Mouse (Mus musculus): Measurements from ENCODE around the gene Osgin1. TPM values are rescaled to one million over a fixed set of nuclear protein-coding genes. Genes with fewer than 3 reads are reported as not detected.

The Osgin1 gene
- 138 and 168 TPM in 2 replicates for polyA plus RNA-seq (2015; fragmentation: Nextera tagmentation; extraction: Ambion mirVana)

GRCm38 (mm10) chr8:119433582-119434174 is at the start of gene Osgin1:
Gene Osgin1 (plus strand): TSS chr8:119434124.
- ATAC-seq = no peak
- H3K4me1 ChIP-seq (ENCODE audit: insufficient read depth) = peaks cover 47% of the 10 kb centered on the region
- no peak for DNase-seq
- peak within 1 kb of the TSS; percentile 87 for H3K27ac ChIP-seq (ENCODE audit: low read depth)
- peak within 1 kb of the TSS; percentile 30 for H3K9ac ChIP-seq (replicated peaks)
- H3K4me2 ChIP-seq (ENCODE audit: low read depth, low read length) = no peak within 1 kb of the TSS
- no peaks in the 10 kb centered on the region for H3K9me3 ChIP-seq (ENCODE audit: low read length)
- no peak within 1 kb of the TSS for H3K4me3 ChIP-seq (ENCODE audit: low read depth, low read length)
- H3K27me3 ChIP-seq (ENCODE audit: insufficient read depth, low read length) = no peaks in the 10 kb centered on the region
- H3K36me3 ChIP-seq (replicated peaks; ENCODE audit: insufficient read depth, low read length) = no peaks in the 10 kb centered on the region
- WGBS (ENCODE audit: insufficient replicate concordance) = 72% methylated on average over 13 of the region's 13 CpGs
- TF ChIP-seq CTCF (IDR thresholded peaks at IDR 0.05; ENCODE audit: low read depth) (no peak), EP300 (IDR thresholded peaks at IDR 0.05; ENCODE audit: low read depth) (no peak)

- ATAC-seq (no peak), DNase-seq (peak; percentile 74)
- H3K4me3 ChIP-seq (ENCODE audit: low read depth, low read length) = no peak overlapping the region
- no peak overlapping the region for H3K27ac ChIP-seq (ENCODE audit: low read depth)
- no peaks in the 10 kb centered on the region for H3K36me3 ChIP-seq (replicated peaks; ENCODE audit: insufficient read depth, low read length)
- H3K9ac ChIP-seq (replicated peaks) = no peak overlapping the region
- no peaks in the 10 kb centered on the region for H3K4me1 ChIP-seq (ENCODE audit: insufficient read depth)
- H3K4me2 ChIP-seq (ENCODE audit: low read depth, low read length) = no peak overlapping the region
- TF ChIP-seq CTCF (IDR thresholded peaks at IDR 0.05; ENCODE audit: low read depth) (peak; percentile 70), EP300 (IDR thresholded peaks at IDR 0.05; ENCODE audit: low read depth) (no peak)
- no peaks in the 10 kb centered on the region for H3K9me3 ChIP-seq (ENCODE audit: low read length)
- 21% methylated on average over 10 of the region's 10 CpGs for WGBS (ENCODE audit: insufficient replicate concordance)
- H3K27me3 ChIP-seq (ENCODE audit: insufficient read depth, low read length) = peaks cover 2% of the 10 kb centered on the region; the same call in 1 of the 2 replicates
These were observed 49.4 kb upstream of the Osgin1 start for GRCm38 (mm10) chr8:119384478-119384877.

DNA sequence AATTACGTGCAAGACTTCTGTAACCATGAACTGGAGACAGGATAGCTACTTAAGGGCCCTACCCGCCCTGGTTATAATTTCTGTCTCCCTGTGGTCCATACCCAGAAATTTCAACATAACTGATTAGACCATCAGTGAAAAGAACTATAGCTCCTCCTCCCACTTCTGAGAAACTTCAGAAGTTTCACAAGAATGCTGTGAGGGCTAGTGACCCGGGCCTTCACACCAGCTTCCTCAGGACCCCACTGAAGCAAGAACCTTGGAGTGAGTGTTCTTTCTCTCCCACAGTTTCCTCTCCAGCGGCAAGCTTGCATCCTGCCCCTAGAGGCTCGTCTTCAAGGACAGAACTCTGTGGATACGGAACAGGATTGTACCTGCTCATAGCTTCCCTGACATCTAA is 48.1 kb upstream of the Osgin1 start:
- Histone ChIP-seq H3K27me3 (ENCODE audit: insufficient read depth, low read length) (peaks cover 2% of the 10 kb centered on the region; the same call in 1 of the 2 replicates), H3K4me2 (ENCODE audit: low read depth, low read length) (no peak overlapping the region), H3K4me1 (ENCODE audit: insufficient read depth) (no peaks in the 10 kb centered on the region), H3K9ac (replicated peaks) (no peak overlapping the region), H3K36me3 (replicated peaks; ENCODE audit: insufficient read depth, low read length) (no peaks in the 10 kb centered on the region), H3K9me3 (ENCODE audit: low read length) (no peaks in the 10 kb centered on the region), H3K4me3 (ENCODE audit: low read depth, low read length) (no peak overlapping the region), H3K27ac (ENCODE audit: low read depth) (no peak overlapping the region)
- WGBS (ENCODE audit: insufficient replicate concordance) = 52% methylated on average over 6 of the region's 6 CpGs
- TF ChIP-seq EP300 (IDR thresholded peaks at IDR 0.05; ENCODE audit: low read depth) (no peak), CTCF (IDR thresholded peaks at IDR 0.05; ENCODE audit: low read depth) (no peak)
- DNase-seq (no peak), ATAC-seq (no peak)

DNA sequence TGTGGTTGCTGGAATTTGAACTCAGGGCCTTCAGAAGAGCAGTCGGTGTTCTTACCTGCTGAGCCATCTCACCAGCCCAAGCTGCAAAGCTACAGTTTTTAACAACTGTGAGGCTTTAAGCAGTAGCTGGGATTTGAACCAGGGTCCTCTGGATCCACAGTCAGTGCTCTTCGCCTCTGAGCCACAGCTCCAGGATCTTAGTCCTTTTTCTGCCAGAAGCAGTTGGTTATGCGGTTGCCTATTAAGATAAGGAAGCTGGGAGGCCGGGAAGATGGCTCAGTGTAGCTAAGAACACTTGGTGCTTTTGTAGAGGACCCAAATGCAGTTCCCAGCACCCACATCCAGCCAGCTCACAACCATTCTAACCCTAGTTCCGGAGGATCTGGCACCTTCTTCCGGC is 46.9 kb upstream of the Osgin1 start:
- Histone ChIP-seq H3K4me3 (ENCODE audit: low read depth, low read length) (no peak overlapping the region), H3K9me3 (ENCODE audit: low read length) (no peaks in the 10 kb centered on the region), H3K4me1 (ENCODE audit: insufficient read depth) (no peaks in the 10 kb centered on the region), H3K4me2 (ENCODE audit: low read depth, low read length) (no peak overlapping the region), H3K36me3 (replicated peaks; ENCODE audit: insufficient read depth, low read length) (no peaks in the 10 kb centered on the region), H3K9ac (replicated peaks) (no peak overlapping the region), H3K27ac (ENCODE audit: low read depth) (no peak overlapping the region), H3K27me3 (ENCODE audit: insufficient read depth, low read length) (peaks cover 2% of the 10 kb centered on the region; the same call in 1 of the 2 replicates)
- no peak for ATAC-seq
- TF ChIP-seq EP300 (IDR thresholded peaks at IDR 0.05; ENCODE audit: low read depth) (no peak), CTCF (IDR thresholded peaks at IDR 0.05; ENCODE audit: low read depth) (no peak)
- 69% methylated on average over 6 of the region's 6 CpGs for WGBS (ENCODE audit: insufficient replicate concordance)
- no peak for DNase-seq

DNA sequence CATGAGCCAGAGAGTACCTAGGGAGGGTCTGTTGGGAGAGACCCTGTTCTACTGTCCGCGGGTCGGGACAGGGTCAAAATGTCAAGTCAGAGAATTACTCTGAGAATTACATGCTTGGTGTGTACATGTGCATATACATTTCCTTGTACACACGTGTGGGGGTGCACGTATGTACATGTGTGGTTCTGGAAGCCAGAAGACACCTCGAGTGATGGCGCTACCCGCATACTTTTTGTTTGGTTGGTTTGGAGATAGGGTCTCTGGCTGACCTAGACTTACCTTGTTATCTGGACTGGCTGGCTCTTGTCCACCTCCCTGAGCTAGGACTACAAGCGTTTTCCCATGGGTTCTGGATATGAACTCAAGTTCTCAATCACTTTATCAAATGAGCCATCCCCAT is 39.8 kb upstream of the Osgin1 start:
- ATAC-seq (no peak), DNase-seq (no peak)
- 0 out of 2 replicates have a peak overlapping the region, but pooled peaks have one; percentile 8 for H3K9ac ChIP-seq (replicated peaks)
- H3K27me3 ChIP-seq (ENCODE audit: insufficient read depth, low read length) = no peaks in the 10 kb centered on the region
- peak overlapping the region; percentile 70 for H3K4me3 ChIP-seq (ENCODE audit: low read depth, low read length)
- H3K4me2 ChIP-seq (ENCODE audit: low read depth, low read length) = peak overlapping the region; percentile 97
- H3K4me1 ChIP-seq (ENCODE audit: insufficient read depth) = peaks cover 19% of the 10 kb centered on the region
- TF ChIP-seq CTCF (IDR thresholded peaks at IDR 0.05; ENCODE audit: low read depth) (no peak), EP300 (IDR thresholded peaks at IDR 0.05; ENCODE audit: low read depth) (no peak)
- no peaks in the 10 kb centered on the region for H3K9me3 ChIP-seq (ENCODE audit: low read length)
- peak overlapping the region; percentile 92 for H3K27ac ChIP-seq (ENCODE audit: low read depth)
- 68% methylated on average over 9 of the region's 9 CpGs for WGBS (ENCODE audit: insufficient replicate concordance)
- no peaks in the 10 kb centered on the region for H3K36me3 ChIP-seq (replicated peaks; ENCODE audit: insufficient read depth, low read length)

DNA sequence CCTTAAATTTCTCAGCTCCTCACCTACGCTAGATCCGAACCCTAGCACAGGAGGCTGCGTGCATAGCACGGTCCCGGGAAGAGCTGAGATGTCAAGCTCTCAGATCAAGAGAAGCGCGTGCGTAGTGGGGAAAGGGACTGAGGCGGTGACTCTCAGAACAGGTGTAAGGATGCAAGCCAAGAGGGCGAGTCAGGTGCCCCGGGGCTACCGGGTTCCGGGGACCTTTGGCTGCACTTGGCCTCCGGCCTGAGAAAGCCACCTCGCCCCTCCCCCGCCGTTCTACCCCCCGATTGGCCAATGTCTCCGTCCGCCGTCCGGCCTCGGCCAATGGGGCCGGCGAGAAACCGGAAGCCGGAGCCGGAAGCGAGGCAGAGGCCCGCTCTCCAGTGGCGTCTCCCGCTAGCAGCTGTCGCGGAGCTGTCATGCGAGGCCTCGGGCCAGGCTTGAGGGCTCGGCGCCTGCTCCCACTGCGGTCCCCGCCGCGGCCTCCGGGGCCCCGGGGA is 39.3 kb upstream of the Osgin1 start, which contains the start of gene Mlycd:
Gene Mlycd (plus strand): TSS at position 355 of the 503 bp plus-strand sequence.
- Histone ChIP-seq H3K9ac (replicated peaks) (peak within 1 kb of the TSS; percentile 93), H3K27me3 (ENCODE audit: insufficient read depth, low read length) (no peaks in the 10 kb centered on the region), H3K27ac (ENCODE audit: low read depth) (peak within 1 kb of the TSS; percentile 92), H3K36me3 (replicated peaks; ENCODE audit: insufficient read depth, low read length) (no peaks in the 10 kb centered on the region), H3K4me2 (ENCODE audit: low read depth, low read length) (peak within 1 kb of the TSS; percentile 97), H3K9me3 (ENCODE audit: low read length) (no peaks in the 10 kb centered on the region), H3K4me3 (ENCODE audit: low read depth, low read length) (peak within 1 kb of the TSS; percentile 70), H3K4me1 (ENCODE audit: insufficient read depth) (peaks cover 19% of the 10 kb centered on the region)
- peak; percentile 73 for TF ChIP-seq EP300 (IDR thresholded peaks at IDR 0.05; ENCODE audit: low read depth)
- no peak for TF ChIP-seq CTCF (IDR thresholded peaks at IDR 0.05; ENCODE audit: low read depth)
- DNase-seq (peak; percentile 94), ATAC-seq (peak; percentile 87)
- 2% methylated on average over 43 of the region's 44 CpGs for WGBS (ENCODE audit: insufficient replicate concordance)
